Mouse (Mus musculus) kidney, adult 11 months (tissue): ENCODE data around the gene Fam83c.

Experiments
- DNase-seq: peaks from one replicate; pipeline ENCODE4 v3.0.0; 2022

The Fam83c gene

DNA sequence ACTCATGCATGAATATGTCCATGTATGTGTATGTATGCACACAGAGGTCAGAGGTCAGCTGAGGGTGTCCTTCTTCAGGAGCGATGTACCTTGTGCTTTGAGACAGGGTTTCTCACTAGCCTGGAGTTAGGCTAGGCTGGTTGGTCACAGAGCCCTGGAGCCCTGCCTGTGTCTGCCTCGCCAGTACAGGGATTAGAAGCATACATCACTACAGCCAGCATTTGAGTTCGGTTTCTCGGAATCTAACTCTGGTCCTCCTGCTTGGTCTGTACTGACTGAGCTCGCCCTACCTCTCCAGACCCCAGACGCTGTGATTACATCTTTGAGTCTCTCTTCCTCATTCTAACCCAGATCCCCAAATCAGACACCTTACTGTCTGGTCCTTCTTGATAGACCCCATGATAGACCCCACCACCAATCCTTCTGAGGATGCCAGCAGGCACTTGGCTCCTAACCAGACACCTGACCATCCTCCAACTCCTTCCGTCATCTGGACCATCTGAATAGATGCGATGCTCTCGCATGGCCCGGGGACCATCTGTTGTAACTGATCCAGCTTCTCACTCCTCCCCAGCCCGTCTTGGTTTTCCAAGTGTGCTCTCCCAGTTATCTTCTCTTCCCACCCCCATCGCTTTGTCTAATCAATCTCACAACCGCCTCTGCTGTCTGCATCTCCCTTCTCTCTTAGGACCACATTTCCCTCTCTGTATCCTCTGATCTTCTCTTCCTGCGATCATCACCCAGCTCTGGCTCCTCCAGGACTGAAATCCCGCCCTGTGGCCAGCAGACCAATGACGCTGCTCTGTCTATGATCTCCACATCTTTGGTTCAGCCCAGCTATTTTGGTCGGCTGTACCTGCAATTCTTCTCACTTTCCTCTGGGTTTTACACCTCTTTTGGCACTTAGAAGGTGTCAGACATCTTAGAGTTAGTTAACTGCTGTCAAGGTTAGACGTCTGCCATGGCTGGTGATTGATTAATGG, 46.4 kb downstream of the Fam83c start:
- DNase-seq, result no peak

DNA sequence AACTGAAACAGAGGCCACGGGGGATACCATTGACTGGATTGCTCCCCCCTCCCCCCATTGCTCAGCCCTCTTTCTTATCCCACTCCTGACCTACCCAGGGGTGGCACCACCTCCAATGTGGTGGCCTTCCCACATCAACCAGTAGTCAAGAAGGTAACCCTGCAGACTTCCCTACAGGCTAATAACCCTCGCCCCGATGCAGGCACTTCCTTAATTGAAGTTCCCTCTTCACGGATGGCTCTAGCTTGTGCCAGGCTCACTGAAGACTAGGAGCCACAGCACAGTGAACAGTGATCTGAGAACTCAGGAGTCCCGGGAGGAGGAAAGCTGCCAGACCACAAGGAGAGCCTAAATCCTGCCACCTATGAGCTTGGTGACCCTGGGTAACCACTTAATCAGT, 47.7 kb downstream of the Fam83c start:
- DNase-seq, result no peak

DNA sequence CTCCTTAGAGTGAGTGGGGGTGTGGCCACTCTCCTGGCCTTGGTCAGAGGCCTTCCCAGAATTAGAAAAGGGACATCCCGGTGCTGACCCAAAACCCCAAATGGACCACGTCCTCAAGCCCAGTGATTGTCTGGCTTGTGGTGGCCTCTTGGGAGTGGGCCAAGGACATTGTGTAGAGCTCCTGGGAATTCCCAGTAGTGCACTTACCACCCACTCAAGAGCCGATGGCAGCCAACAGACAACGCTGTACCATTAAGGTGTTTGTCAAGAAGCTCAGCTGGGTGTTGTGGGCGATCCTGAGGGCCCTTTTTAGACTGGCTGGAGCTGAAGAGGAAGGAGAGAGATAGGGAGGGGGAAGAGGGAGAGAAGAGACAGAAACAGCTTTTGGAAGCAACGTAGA, 50.1 kb downstream of the Fam83c start:
- no peak for DNase-seq

DNA sequence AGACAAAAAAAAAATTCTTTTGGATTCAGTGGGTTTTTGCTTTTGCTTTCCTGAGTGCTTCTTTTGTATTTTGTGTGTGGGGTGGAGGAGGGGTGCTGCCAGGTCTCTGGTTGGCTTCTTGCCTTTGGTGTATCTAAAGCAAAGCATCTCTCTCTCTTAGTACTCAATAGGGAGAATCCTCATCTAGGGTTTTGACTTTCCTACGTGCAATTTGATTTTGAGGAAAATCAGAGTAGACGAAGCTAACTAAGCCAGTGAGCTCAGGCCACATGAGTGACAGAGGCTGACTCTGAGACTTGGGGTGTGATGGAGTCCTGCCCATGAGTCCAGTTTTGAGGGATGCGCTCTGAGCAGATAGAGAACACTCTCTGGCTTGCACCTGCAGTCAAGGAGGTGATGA, 55.1 kb downstream of the Fam83c start:
- no peak for DNase-seq

DNA sequence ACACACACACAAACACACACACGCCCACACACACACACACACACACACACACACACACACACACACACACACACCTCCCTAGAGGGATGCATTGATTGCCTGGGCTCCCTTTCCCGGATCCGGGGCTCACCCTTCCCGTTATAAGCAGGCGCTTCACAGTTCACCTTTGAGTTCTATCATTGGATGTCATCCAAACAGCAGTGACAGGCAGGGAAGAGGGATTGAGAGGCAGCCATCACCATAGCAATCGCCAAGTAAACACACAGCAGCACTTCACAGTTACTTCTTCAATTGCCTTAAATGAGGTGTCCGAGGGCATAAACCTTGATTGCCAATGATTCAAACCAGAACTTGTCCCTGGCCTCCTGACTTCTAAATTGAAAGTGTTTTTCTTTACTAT, 55.6 kb downstream of the Fam83c start:
- DNase-seq, result no peak

DNA sequence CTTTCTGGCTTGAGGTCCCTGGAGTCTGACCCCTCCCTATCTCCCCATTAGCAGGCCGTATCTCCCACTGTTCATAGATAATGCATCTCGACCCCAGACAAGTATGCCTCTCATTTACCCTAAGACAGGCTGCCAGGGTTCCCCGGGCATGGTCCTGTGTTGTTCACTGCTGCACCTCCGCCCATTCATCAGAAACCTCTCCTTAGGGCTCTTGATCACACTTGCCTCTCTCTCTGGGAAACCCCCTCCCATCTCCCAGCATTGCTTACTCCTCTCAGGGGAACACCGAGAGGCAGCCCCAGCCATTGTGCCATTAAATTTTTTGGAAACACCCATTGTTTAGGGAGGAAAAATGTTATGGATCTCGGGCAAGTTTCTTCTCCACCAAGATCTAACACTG, 56.6 kb downstream of the Fam83c start:
- no peak for DNase-seq

DNA sequence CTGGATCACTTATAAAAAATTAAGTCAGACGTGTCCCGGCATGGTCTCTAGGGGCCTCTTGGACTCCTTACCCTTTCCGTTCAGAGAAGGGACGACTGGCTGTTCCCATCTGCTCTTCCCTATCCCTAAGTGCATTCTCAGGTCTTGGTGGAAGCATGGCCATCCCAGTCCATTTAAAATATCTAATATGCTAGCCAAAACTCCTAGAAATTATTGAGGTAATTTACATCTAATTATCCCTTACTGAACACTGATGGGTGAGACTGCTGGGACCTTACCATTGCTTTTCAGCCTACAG, 57.0 kb downstream of the Fam83c start:
- DNase-seq, result no peak
